ENCODE assay signal across 8 mouse cellular contexts in genomic region chr15:81987646-81988045, GRCm38 (mm10). TPM values are rescaled to one million over a fixed set of nuclear protein-coding genes. Genes with fewer than 3 reads are reported as not detected.
DNase-seq lines count a peak whose midpoint lies in the region; ATAC-seq and TF ChIP-seq lines count a peak whose summit lies in the region.

TSS of gene Xrcc6 (plus strand) at chr15:81987835.

- ATAC-seq in forebrain, embryonic 13.5 days = no peak
- no peak for ATAC-seq in liver, embryonic 12.5 days

- no peaks in the 10 kb centered on the region for H3K27me3 ChIP-seq in cerebellum, adult 2 months (ENCODE audit: control insufficient read depth, insufficient read depth, low read length)
- no peaks in the 10 kb centered on the region for H3K27me3 ChIP-seq in MEL (ENCODE audit: control insufficient read depth in 1 of 2, insufficient read depth in 2 of 2, low read length in 2 of 2)
- H3K27me3 ChIP-seq in forebrain, embryonic 13.5 days = no peaks in the 10 kb centered on the region
- H3K27me3 ChIP-seq in hindbrain, embryonic 10.5 days (ENCODE audit: insufficient read depth, poor library complexity, severe bottlenecking) = no peaks in the 10 kb centered on the region
- H3K27me3 ChIP-seq in liver, embryonic 12.5 days (replicated peaks) = no peaks in the 10 kb centered on the region

- DNase-seq in cerebellum, adult 2 months = no peak
- no peak for DNase-seq in cerebellum, adult 18-20 months
- DNase-seq in MEL (ENCODE audit: low read depth, low spot score) = no peak
- DNase-seq in hindbrain, embryonic 10.5 days (ENCODE audit: low spot score) = no peak
- no peak for DNase-seq in right cerebral cortex, adult 2 months (ENCODE audit: low spot score in 2 of 2)
- no peak for DNase-seq in frontal cortex, postnatal 14 days (ENCODE audit: low spot score in 2 of 2)

- TF ChIP-seq RAD21 in MEL (IDR thresholded peaks at IDR 0.05; ENCODE audit: low read depth, low read length) = no peak

- no peak for TF ChIP-seq CTCF in cerebellum, adult 2 months (IDR thresholded peaks at IDR 0.05; ENCODE audit: borderline replicate concordance, insufficient read depth, low read depth, low read length)
- no peak for TF ChIP-seq CTCF in MEL (IDR thresholded peaks at IDR 0.05 in 2 of 3, conservative IDR thresholded peaks at IDR 0.05 in 1 of 3; ENCODE audit: control insufficient read depth in 1 of 3, insufficient read depth in 1 of 3, low read depth in 2 of 3, low read length in 3 of 3, poor library complexity in 1 of 3, severe bottlenecking in 1 of 3)

- H3K27ac ChIP-seq in cerebellum, adult 2 months (ENCODE audit: insufficient read depth, low read length) = no peak within 1 kb of the TSS
- no peak within 1 kb of the TSS for H3K27ac ChIP-seq in MEL (ENCODE audit: control insufficient read depth, low read depth, low read length)
- no peak within 1 kb of the TSS for H3K27ac ChIP-seq in forebrain, embryonic 13.5 days
- peak within 1 kb of the TSS; percentile 8; the same call in 1 of the 2 replicates for H3K27ac ChIP-seq in hindbrain, embryonic 10.5 days
- no peak within 1 kb of the TSS for H3K27ac ChIP-seq in liver, embryonic 12.5 days

- H3K4me3 ChIP-seq in cerebellum, adult 2 months (replicated peaks; ENCODE audit: insufficient read depth, low read depth, low read length) = no peak within 1 kb of the TSS
- no peak within 1 kb of the TSS for H3K4me3 ChIP-seq in MEL (ENCODE audit: control insufficient read depth in 1 of 2, insufficient read depth in 1 of 2, low read depth in 2 of 2, low read length in 2 of 2)
- H3K4me3 ChIP-seq in forebrain, embryonic 13.5 days = no peak within 1 kb of the TSS
- H3K4me3 ChIP-seq in hindbrain, embryonic 10.5 days = no peak within 1 kb of the TSS
- no peak within 1 kb of the TSS for H3K4me3 ChIP-seq in liver, embryonic 12.5 days

- H3K4me1 ChIP-seq in cerebellum, adult 2 months (ENCODE audit: control insufficient read depth, insufficient read depth, low read length) = peaks cover 3% of the 10 kb centered on the region
- H3K4me1 ChIP-seq in MEL (ENCODE audit: control insufficient read depth in 1 of 2, insufficient read depth in 2 of 2, low read length in 2 of 2) = peaks cover 2 to 13% of the 10 kb centered on the region in 2 experiments
- peaks cover 23% of the 10 kb centered on the region for H3K4me1 ChIP-seq in forebrain, embryonic 13.5 days
- peaks cover 21% of the 10 kb centered on the region for H3K4me1 ChIP-seq in hindbrain, embryonic 10.5 days (replicated peaks)
- H3K4me1 ChIP-seq in liver, embryonic 12.5 days = peaks cover 37% of the 10 kb centered on the region

- WGBS in cerebellum, adult 2 months = 70% methylated on average over 3 of the region's 3 CpGs
- 78% methylated on average over 3 of the region's 3 CpGs for WGBS in forebrain, embryonic 13.5 days
- WGBS in hindbrain, embryonic 10.5 days = 86% methylated on average over 3 of the region's 3 CpGs
- 69% methylated on average over 3 of the region's 3 CpGs for WGBS in liver, embryonic 12.5 days (ENCODE audit: insufficient replicate concordance)

- H3K4me2 ChIP-seq in forebrain, embryonic 13.5 days = no peak within 1 kb of the TSS
- no peak within 1 kb of the TSS for H3K4me2 ChIP-seq in liver, embryonic 12.5 days

- TF ChIP-seq EP300 in MEL (IDR thresholded peaks at IDR 0.05; ENCODE audit: low read depth in 1 of 2, low read length in 2 of 2) = no peak

- no peaks in the 10 kb centered on the region for H3K9me3 ChIP-seq in MEL (replicated peaks; ENCODE audit: insufficient read depth, low read length)
- H3K9me3 ChIP-seq in forebrain, embryonic 13.5 days (replicated peaks) = no peaks in the 10 kb centered on the region
- no peaks in the 10 kb centered on the region for H3K9me3 ChIP-seq in hindbrain, embryonic 10.5 days
- H3K9me3 ChIP-seq in liver, embryonic 12.5 days (replicated peaks) = no peaks in the 10 kb centered on the region

- H3K9ac ChIP-seq in MEL (ENCODE audit: control insufficient read depth, low read depth, low read length, poor library complexity, severe bottlenecking) = no peak within 1 kb of the TSS
- H3K9ac ChIP-seq in forebrain, embryonic 13.5 days = no peak within 1 kb of the TSS
- no peak within 1 kb of the TSS for H3K9ac ChIP-seq in liver, embryonic 12.5 days

- TF ChIP-seq POLR2A in cerebellum, adult 2 months (IDR thresholded peaks at IDR 0.05; ENCODE audit: borderline replicate concordance, insufficient read depth, low read length) = no peak
- TF ChIP-seq POLR2A in MEL (IDR thresholded peaks at IDR 0.05; ENCODE audit: control insufficient read depth in 1 of 2, insufficient read depth in 1 of 2, low read depth in 1 of 2, low read length in 2 of 2, poor library complexity in 1 of 2) = no peak

- H3K36me3 ChIP-seq in MEL (ENCODE audit: control insufficient read depth in 1 of 2, insufficient read depth in 2 of 2, low read length in 2 of 2) = peaks cover 0 to 6% of the 10 kb centered on the region in 2 experiments; a peak in 3 of 4 replicates
- peaks cover 8% of the 10 kb centered on the region for H3K36me3 ChIP-seq in forebrain, embryonic 13.5 days (ENCODE audit: poor library complexity, severe bottlenecking)
- peaks cover 2% of the 10 kb centered on the region; the same call in 1 of the 2 replicates for H3K36me3 ChIP-seq in hindbrain, embryonic 10.5 days
- no peaks in the 10 kb centered on the region for H3K36me3 ChIP-seq in liver, embryonic 12.5 days

- no peaks in the 10 kb centered on the region for H3K79me2 ChIP-seq in MEL (ENCODE audit: control insufficient read depth, insufficient read depth, low read length, poor library complexity)

TF ChIP-seq in MEL, 35 proteins besides CTCF, POLR2A, EP300 and RAD21:
- no peak for TF ChIP-seq CHD2 (IDR thresholded peaks at IDR 0.05; ENCODE audit: low read length)
- no peak for TF ChIP-seq USF1 (IDR thresholded peaks at IDR 0.05; ENCODE audit: low read depth, low read length)
- no peak for TF ChIP-seq MAFK (IDR thresholded peaks at IDR 0.05; ENCODE audit: borderline replicate concordance, low read depth, low read length)
- TF ChIP-seq MEF2A (IDR thresholded peaks at IDR 0.05; ENCODE audit: extremely low read depth, insufficient replicate concordance, low read depth, low read length, poor library complexity, severe bottlenecking) = no peak
- TF ChIP-seq MYC (IDR thresholded peaks at IDR 0.05; ENCODE audit: low read depth, low read length) = no peak
- TF ChIP-seq NELFE (IDR thresholded peaks at IDR 0.05; ENCODE audit: low read depth, low read length) = no peak
- TF ChIP-seq MYB (IDR thresholded peaks at IDR 0.05; ENCODE audit: low read depth, low read length) = no peak
- no peak for TF ChIP-seq POLR2AphosphoS5 (IDR thresholded peaks at IDR 0.05; ENCODE audit: borderline replicate concordance, low read depth, low read length)
- no peak for TF ChIP-seq GATA1 (IDR thresholded peaks at IDR 0.05; ENCODE audit: low read depth, low read length)
- TF ChIP-seq ETS1 (IDR thresholded peaks at IDR 0.05; ENCODE audit: low read depth, low read length) = no peak
- no peak for TF ChIP-seq JUND (IDR thresholded peaks at IDR 0.05; ENCODE audit: low read depth, low read length)
- TF ChIP-seq CHD1 (IDR thresholded peaks at IDR 0.05; ENCODE audit: low read depth, low read length) = no peak

RNA-seq across cellular contexts. Expression of gene Xrcc6, which starts in this region (rescaled TPM):
- 35.9 and 37.9 TPM in 2 replicates for polyA plus RNA-seq in cerebellum, adult 2 months (2012; rRNA removed)
- 90.3 and 108 TPM in 2 replicates for total RNA-seq in MEL (2012; rRNA removed)
- polyA plus RNA-seq in MEL (2012; ENCODE audit: insufficient read depth in 1 of 2, insufficient read length in 2 of 2, low read depth in 1 of 2, low replicate concordance in 2 of 2, missing spikeins in 1 of 2) = 100 to 1,000 TPM in 1 of 2 experiments, not detected in 1; 108 TPM
- polyA plus RNA-seq in forebrain, embryonic 13.5 days (2015; fragmentation: Nextera tagmentation; extraction: Ambion mirVana) = 59.9 and 65.3 TPM in 2 replicates
- polyA plus RNA-seq in hindbrain, embryonic 10.5 days (2016; fragmentation: Nextera tagmentation; extraction: Ambion mirVana) = 62.1 and 75.1 TPM in 2 replicates
- 94.9 and 98.7 TPM in 2 replicates for polyA plus RNA-seq in liver, embryonic 12.5 days (2016; fragmentation: Nextera tagmentation; extraction: Ambion mirVana)
